Comparison of ENCODE assay signal across 9 mouse cellular contexts in the genomic region with DNA sequence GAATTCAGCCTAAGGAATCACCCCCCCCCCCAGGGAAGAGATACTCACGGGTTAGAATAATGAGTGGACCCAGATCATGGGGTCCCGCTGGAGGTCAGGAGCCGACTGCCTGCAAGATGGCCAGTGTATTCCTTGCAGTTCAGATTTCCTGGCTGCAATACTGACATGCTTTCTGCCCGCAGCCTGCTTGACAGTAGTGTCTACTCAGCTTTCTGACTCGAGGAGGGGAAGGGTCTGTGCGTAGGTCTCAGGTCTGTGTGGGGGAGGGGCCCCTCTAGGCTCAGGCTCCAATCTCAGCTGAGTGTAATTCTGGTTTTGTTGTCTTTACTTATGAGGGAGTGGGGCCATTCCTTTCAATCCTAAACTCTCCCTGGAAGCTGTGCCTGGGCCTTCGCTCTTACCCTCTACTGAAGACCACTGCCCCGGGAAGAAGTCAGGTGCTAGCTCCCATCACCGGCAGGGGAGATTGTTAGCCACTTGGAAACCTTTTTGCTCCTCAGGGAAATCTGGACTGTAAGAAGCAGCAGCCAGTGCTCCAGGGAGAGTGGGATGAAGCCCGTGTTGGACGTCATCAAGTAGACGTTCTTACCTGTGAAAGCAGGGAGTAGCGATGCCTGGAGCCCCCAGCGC. TPM values are rescaled to one million over a fixed set of nuclear protein-coding genes. Genes with fewer than 3 reads are reported as not detected.
DNase-seq lines count a peak whose midpoint lies in the region; ATAC-seq and TF ChIP-seq lines count a peak whose summit lies in the region.
"Had no signal": no experiment of that assay in that cellular context is flagged by ENCODE, and none has a peak within 500 bp of the region (broad histone marks: within the 10 kb centered on the region; RNA-seq: fewer than 3 reads in every experiment).

No protein-coding gene starts in this region.

- 46% methylated on average over 14 of the region's 14 CpGs for WGBS in heart, embryonic 16.5 days
- WGBS in macrophage (ENCODE audit: missing documents): 95% methylated on average over 13 of the region's 14 CpGs

- no peak for DNase-seq in gastrocnemius, adult 2 months
- DNase-seq in gastrocnemius, postnatal 14 days: no peak
- no peak for DNase-seq in testis, postnatal 14 days (ENCODE audit: low spot score)
- DNase-seq in spleen, postnatal 10 days (ENCODE audit: low spot score in 2 of 2): no peak

- H3K9me3 ChIP-seq in heart, embryonic 16.5 days (replicated peaks; ENCODE audit: control insufficient read depth, low read length): no peaks in the 10 kb centered on the region

- H3K36me3 ChIP-seq in heart, embryonic 16.5 days (ENCODE audit: control insufficient read depth, insufficient read depth): no peaks in the 10 kb centered on the region
- no peaks in the 10 kb centered on the region; the same call in 1 of the 2 replicates for H3K36me3 ChIP-seq in macrophage (ENCODE audit: inconsistent target)

- H3K27me3 ChIP-seq in heart, embryonic 16.5 days (ENCODE audit: control insufficient read depth, insufficient read depth, low read length): no peaks in the 10 kb centered on the region

- H3K79me2 ChIP-seq in macrophage (ENCODE audit: inconsistent target): peaks cover 61% of the 10 kb centered on the region

- peak overlapping the region; percentile 2 for H3K27ac ChIP-seq in gastrocnemius, adult 2 months
- 0 out of 2 replicates have a peak overlapping the region, but pooled peaks have one; percentile 6 for H3K27ac ChIP-seq in brown adipose tissue, adult 24 weeks (replicated peaks; ENCODE audit: low read depth, low read length)
- H3K27ac ChIP-seq in heart, embryonic 16.5 days (ENCODE audit: low read length): no peak overlapping the region
- no peak overlapping the region for H3K27ac ChIP-seq in macrophage

- peak overlapping the region; percentile 98 for H3K4me2 ChIP-seq in heart, embryonic 16.5 days (ENCODE audit: low read depth, low read length)

- H3K9ac ChIP-seq in heart, embryonic 16.5 days (ENCODE audit: low read length): peak overlapping the region; percentile 92

- H3K4me3 ChIP-seq in gastrocnemius, adult 2 months: peak overlapping the region; percentile 84
- peak overlapping the region; percentile 93 for H3K4me3 ChIP-seq in brown adipose tissue, adult 24 weeks (ENCODE audit: insufficient read depth, low read depth, low read length)
- H3K4me3 ChIP-seq in heart, embryonic 16.5 days (ENCODE audit: low read length): peak overlapping the region; percentile 88
- H3K4me3 ChIP-seq in macrophage (ENCODE audit: inconsistent target): peak overlapping the region; percentile 52

- peaks cover 40% of the 10 kb centered on the region for H3K4me1 ChIP-seq in brown adipose tissue, adult 24 weeks (ENCODE audit: control insufficient read depth, insufficient read depth, insufficient read length, low read length)
- H3K4me1 ChIP-seq in heart, embryonic 16.5 days (ENCODE audit: control insufficient read depth, insufficient read depth, low read length): peaks cover 55% of the 10 kb centered on the region

- ATAC-seq in heart, embryonic 16.5 days (replicated peaks; ENCODE audit: extremely low read depth, insufficient read depth, low FRiP score): no peak
- no peak for ATAC-seq in granulocyte monocyte progenitor cell, adult 5-6 weeks (replicated peaks; ENCODE audit: poor library complexity, severe bottlenecking)

- intact Hi-C loops in gastrocnemius, adult 2 months (cut with DNase I): no loop called here
- intact Hi-C loops in gastrocnemius, postnatal 14 days (cut with DNase I; ENCODE audit: low total_unique reads): no loop called here

- TF ChIP-seq CTCF in gastrocnemius, adult 2 months (IDR thresholded peaks at IDR 0.05): no peak

RNA-seq across cellular contexts. Expression of a gene that starts 26.6 kb away (rescaled TPM):
- total RNA-seq in gastrocnemius, adult 2 months (2021): not detected
- total RNA-seq in gastrocnemius, postnatal 14 days (2021): not detected
- polyA plus RNA-seq in brown adipose tissue, adult 24 weeks (2012; ENCODE audit: insufficient read depth, insufficient read length, missing spikeins): not detected in 2 replicates
- polyA plus RNA-seq in heart, embryonic 16.5 days (2015; fragmentation: Nextera tagmentation; extraction: Ambion mirVana): not detected in 2 replicates
- under 1 TPM in 1 of 26 experiments, not detected in 25; 0.20 TPM for total RNA-seq in macrophage (2018; cell fraction: chromatin; rRNA removed)
- not detected for total RNA-seq in macrophage (2018; cell fraction: cytosol; rRNA removed)
- not detected for total RNA-seq in macrophage (2018; cell fraction: nucleus; rRNA removed)
- polyA plus RNA-seq in macrophage (2018): not detected in 3 replicates
- total RNA-seq in granulocyte monocyte progenitor cell, adult 5-6 weeks (2014; fragmentation: Nextera tagmentation): not detected in 2 replicates
- total RNA-seq in granulocyte monocyte progenitor cell, adult 5-6 weeks (2017): not detected in 2 replicates
- total RNA-seq: common myeloid progenitor, adult 5-6 weeks had no signal

RNA-seq across cellular contexts. Expression of a gene that starts 46.0 kb away (rescaled TPM):
- 1 to 10 TPM; 2.1 to 2.5 TPM for total RNA-seq in gastrocnemius, adult 2 months (2021)
- total RNA-seq in gastrocnemius, postnatal 14 days (2021): 1 to 10 TPM; 3.9 to 4.9 TPM
- 8.0 and 10.7 TPM in 2 replicates for polyA plus RNA-seq in brown adipose tissue, adult 24 weeks (2012; ENCODE audit: insufficient read depth, insufficient read length, missing spikeins)
- 2.4 and 3.3 TPM in 2 replicates for polyA plus RNA-seq in heart, embryonic 16.5 days (2015; fragmentation: Nextera tagmentation; extraction: Ambion mirVana)
- total RNA-seq in macrophage (2018; cell fraction: chromatin; rRNA removed): 10 to 100 TPM in 14 of 26 experiments, 1 to 10 TPM in 12; 3.0 to 20.2 (median 10.5) TPM
- 10 to 100 TPM in 19 of 26 experiments, 1 to 10 TPM in 7; 4.3 to 16.6 (median 13.7) TPM for total RNA-seq in macrophage (2018; cell fraction: cytosol; rRNA removed)
- total RNA-seq in macrophage (2018; cell fraction: nucleus; rRNA removed): 10 to 100 TPM in 18 of 26 experiments, 1 to 10 TPM in 8; 6.5 to 31.0 (median 14.2) TPM
- 7.6 to 14.8 TPM (median 8.4 TPM) in 3 replicates for polyA plus RNA-seq in macrophage (2018)
- 0.92 and 2.4 TPM in 2 replicates for total RNA-seq in granulocyte monocyte progenitor cell, adult 5-6 weeks (2014; fragmentation: Nextera tagmentation)
- total RNA-seq in granulocyte monocyte progenitor cell, adult 5-6 weeks (2017): 0.26 and 1.2 TPM in 2 replicates

RNA-seq across cellular contexts. Expression of a gene that starts 46.3 kb away (rescaled TPM):
- 10 to 100 TPM; 58.2 to 75.6 TPM for total RNA-seq in gastrocnemius, adult 2 months (2021)
- total RNA-seq in gastrocnemius, postnatal 14 days (2021): 10 to 100 TPM; 45.0 to 47.7 TPM
- 72.9 and 74.8 TPM in 2 replicates for polyA plus RNA-seq in brown adipose tissue, adult 24 weeks (2012; ENCODE audit: insufficient read depth, insufficient read length, missing spikeins)
- polyA plus RNA-seq in heart, embryonic 16.5 days (2015; fragmentation: Nextera tagmentation; extraction: Ambion mirVana): 36.5 and 37.4 TPM in 2 replicates
- total RNA-seq in macrophage (2018; cell fraction: chromatin; rRNA removed): 10 to 100 TPM in 12 of 26 experiments, 1 to 10 TPM in 14; 2.3 to 22.2 (median 7.9) TPM
- total RNA-seq in macrophage (2018; cell fraction: cytosol; rRNA removed): 10 to 100 TPM in 11 of 26 experiments, 1 to 10 TPM in 15; 5.6 to 14.9 (median 9.5) TPM
- total RNA-seq in macrophage (2018; cell fraction: nucleus; rRNA removed): 10 to 100 TPM in 4 of 26 experiments, 1 to 10 TPM in 22; 2.7 to 13.3 (median 6.7) TPM
- 5.2 to 11.2 TPM (median 9.2 TPM) in 3 replicates for polyA plus RNA-seq in macrophage (2018)
- total RNA-seq in granulocyte monocyte progenitor cell, adult 5-6 weeks (2014; fragmentation: Nextera tagmentation): 29.7 and 30.9 TPM in 2 replicates
- total RNA-seq in granulocyte monocyte progenitor cell, adult 5-6 weeks (2017): 18.9 and 20.1 TPM in 2 replicates

Comparison
In these comparisons a context has a peak if more than half of its experiments do, and no peak if none do; other contexts are left out.
1. H3K27ac ChIP-seq: peak in gastrocnemius, adult 2 months (single experiment) and brown adipose tissue, adult 24 weeks (single experiment); none in heart, embryonic 16.5 days (single experiment) and macrophage (single experiment).
2. Peak in every context shown above with its lines, with median percentiles within 50 percentile points of each other: H3K4me3 ChIP-seq.